Mouse (Mus musculus) limb, embryonic 14.5 days (tissue): ENCODE data around the gene Uprt. TPM values are rescaled to one million over a fixed set of nuclear protein-coding genes. Genes with fewer than 3 reads are reported as not detected.

Experiments
- ATAC-seq: fragments of 200-750 bp; cut with Nextera tagmentation; 2 replicates; pipeline ENCODE4 v1.8.0; 2017; ENCODE audit warnings: low read depth, moderate number of reproducible peaks, moderate TSS enrichment; ENCODE audit not compliant: low FRiP score
- DNase-seq: peaks from one replicate; pipeline ENCODE4 v3.0.0-alpha.2; 2015; ENCODE audit warnings: low spot score
- H3K27ac ChIP-seq: fragments of 300-500 bp; sonication (generic); replicated peaks from 2 replicates; pipeline ENCODE4 v1.5.1; 2014; ENCODE audit warnings: low read depth, mild to moderate bottlenecking, low read length, moderate library complexity, mixed read lengths
- H3K27me3 ChIP-seq: fragments of 300-500 bp; sonication (generic); 2 replicates; pipeline ENCODE4 v1.6.1; 2014; ENCODE audit warnings: low read length, mixed read lengths; ENCODE audit not compliant: control insufficient read depth, insufficient read depth
- H3K36me3 ChIP-seq: fragments of 300-500 bp; sonication (generic); 2 replicates; pipeline ENCODE4 v1.6.1; 2014; ENCODE audit warnings: mild to moderate bottlenecking, low read length, moderate library complexity, mixed read lengths; ENCODE audit not compliant: control insufficient read depth, insufficient read depth
- H3K4me1 ChIP-seq: fragments of 300-500 bp; sonication (generic); 2 replicates; pipeline ENCODE4 v1.6.1; 2014; ENCODE audit warnings: antibody characterized with exemption, low read length, mixed read lengths; ENCODE audit not compliant: control insufficient read depth, insufficient read depth
- H3K4me2 ChIP-seq: fragments of 300-500 bp; sonication (generic); replicated peaks from 2 replicates; pipeline ENCODE4 v1.6.1; 2014; ENCODE audit warnings: low read depth, mild to moderate bottlenecking, low read length, moderate library complexity; ENCODE audit not compliant: severe bottlenecking
- H3K4me3 ChIP-seq: fragments of 300-500 bp; sonication (generic); replicated peaks from 2 replicates; pipeline ENCODE4 v1.5.1; 2014; ENCODE audit warnings: low read length
- H3K9ac ChIP-seq: fragments of 300-500 bp; sonication (generic); 2 replicates; pipeline ENCODE4 v1.6.1; 2014; ENCODE audit warnings: mild to moderate bottlenecking, low read depth, low read length, moderate library complexity; ENCODE audit not compliant: severe bottlenecking
- H3K9me3 ChIP-seq: fragments of 300-500 bp; sonication (generic); 2 replicates; pipeline ENCODE4 v1.6.1; 2016; ENCODE audit warnings: low read length; ENCODE audit not compliant: control insufficient read depth
- POLR2A ChIP-seq: fragments of 200-500 bp; IDR thresholded peaks from 2 replicates; pipeline ENCODE4 v1.8.0; 2012; ENCODE audit warnings: inconsistent platforms, mild to moderate bottlenecking, moderate library complexity, borderline replicate concordance; ENCODE audit not compliant: insufficient read depth, insufficient read length; ENCODE audit errors: extremely low read depth
- WGBS: fragments of 180-500 bp; shearing (Covaris S2); extraction: QIAGEN DNeasy Blood & Tissue Kit; methylation state at CpG from one replicate; pipeline ENCODE4 v1.1.7; 2014; 5-methylcytosine and 5-hydroxymethylcytosine counted together
- polyA plus RNA-seq, 2 experiments: library from polyadenylated mRNA; depleted of rRNA in 1 of 2; stranded (reverse) in 1 of 2; unstranded in 1 of 2; fragments of >200 nt; fragmentation: Nextera tagmentation in 1 of 2; extraction: Ambion mirVana in 1 of 2; gene quantifications; 2 replicates each; pipeline versions ENCODE4 v1.2.1 to v1.2.3; 2012 to 2014

The Uprt gene
- polyA plus RNA-seq, 2 experiments = 1.1 to 3.7 TPM

- no peak for TF ChIP-seq POLR2A
- no peaks in the 10 kb centered on the region for H3K27me3 ChIP-seq
- no peak overlapping the region for H3K9ac ChIP-seq
- no peak overlapping the region for H3K4me3 ChIP-seq
- no peak for ATAC-seq
- no peaks in the 10 kb centered on the region for H3K4me1 ChIP-seq
- no peaks in the 10 kb centered on the region for H3K36me3 ChIP-seq
- no peak overlapping the region for H3K4me2 ChIP-seq
- no peak for DNase-seq
- H3K27ac ChIP-seq = no peak overlapping the region
- 86% methylated on average over 5 of the region's 5 CpGs for WGBS
- H3K9me3 ChIP-seq = no peaks in the 10 kb centered on the region
These were observed 19.1 kb downstream of the Uprt start for GRCm38 (mm10) chrX:104501765-104502164.

DNA sequence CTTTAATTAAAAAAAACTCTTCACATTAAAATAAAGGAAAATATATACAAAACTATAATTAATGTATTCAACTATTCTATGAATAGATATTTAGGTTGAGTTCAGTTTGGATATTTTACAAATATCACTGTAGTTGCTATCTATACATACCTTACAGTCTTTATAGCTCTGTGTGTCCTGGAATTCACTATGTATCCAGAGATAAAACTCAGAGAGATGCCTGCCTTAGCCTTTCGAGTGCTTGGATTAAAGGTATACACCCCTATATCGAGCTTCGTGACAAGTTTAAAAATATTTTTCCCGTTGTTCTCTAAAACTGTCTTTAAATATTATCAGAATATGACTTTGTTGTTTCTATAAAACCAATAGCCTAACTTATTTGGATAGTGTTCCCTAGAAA lies 60.0 kb downstream of the Uprt start:
- Histone ChIP-seq H3K4me2 (no peak overlapping the region), H3K9ac (no peak overlapping the region), H3K27ac (no peak overlapping the region), H3K27me3 (no peaks in the 10 kb centered on the region), H3K4me3 (no peak overlapping the region), H3K36me3 (no peaks in the 10 kb centered on the region), H3K4me1 (no peaks in the 10 kb centered on the region), H3K9me3 (no peaks in the 10 kb centered on the region)
- no peak for TF ChIP-seq POLR2A
- WGBS = 94% methylated on average over 4 of the region's 4 CpGs
- ATAC-seq = no peak
- DNase-seq = no peak

DNA sequence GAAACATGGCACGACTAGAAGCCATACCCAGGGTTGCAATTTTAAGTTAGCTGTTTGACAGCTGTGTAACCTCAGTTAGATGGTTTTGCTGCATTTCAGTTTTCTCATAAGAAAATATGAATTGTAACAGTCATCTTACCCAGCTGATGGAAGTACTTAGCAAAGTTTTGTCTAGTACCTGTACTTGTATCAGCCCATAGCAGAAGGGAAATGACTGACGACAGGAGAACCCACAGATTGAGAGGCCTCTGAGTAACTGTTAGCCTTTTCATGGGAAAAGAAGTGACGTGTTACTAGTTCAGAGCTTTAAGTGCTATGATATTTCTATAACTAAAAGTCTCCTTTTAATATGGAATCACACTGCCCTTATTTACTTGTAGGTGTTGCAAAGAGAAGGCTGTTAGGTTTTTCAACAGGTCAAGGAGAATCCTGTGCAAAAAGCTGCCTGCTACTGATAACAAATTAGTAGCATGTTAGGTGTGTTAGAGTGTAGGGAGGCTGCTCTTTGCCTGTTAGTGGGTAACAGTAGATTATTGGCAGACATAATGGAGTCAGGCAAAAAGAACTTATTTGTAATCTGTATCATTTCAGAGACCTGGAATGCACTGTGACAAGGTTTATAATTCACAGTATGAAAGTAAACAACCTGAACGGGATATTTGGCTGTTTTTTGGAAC lies 61.4 kb downstream of the Uprt start:
- no peak for TF ChIP-seq POLR2A
- Histone ChIP-seq H3K4me3 (no peak overlapping the region), H3K9ac (no peak overlapping the region), H3K27me3 (no peaks in the 10 kb centered on the region), H3K27ac (no peak overlapping the region), H3K4me2 (no peak overlapping the region), H3K36me3 (no peaks in the 10 kb centered on the region), H3K9me3 (no peaks in the 10 kb centered on the region), H3K4me1 (no peaks in the 10 kb centered on the region)
- WGBS = 72% methylated on average over 4 of the region's 4 CpGs
- no peak for DNase-seq
- ATAC-seq = no peak

DNA sequence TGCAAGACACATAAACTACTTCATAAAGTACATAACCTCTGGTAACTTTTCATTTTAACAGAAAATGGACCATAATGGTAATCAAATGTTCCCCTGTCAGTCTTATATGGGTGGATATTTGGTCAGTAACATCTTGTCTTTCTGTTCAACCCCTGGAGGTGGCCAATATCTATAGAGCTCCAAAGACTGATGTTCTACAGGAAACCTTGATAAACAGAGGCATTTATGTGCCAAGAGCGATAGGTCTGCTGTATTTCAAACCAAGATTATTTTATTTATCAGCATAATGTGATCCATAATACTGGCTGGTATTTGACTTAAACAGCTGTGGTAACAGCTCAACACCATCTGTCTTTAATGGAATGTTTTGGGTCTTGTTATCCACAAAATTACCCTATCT lies 62.7 kb downstream of the Uprt start:
- WGBS = 89% methylated on average over 1 of the region's 1 CpGs
- TF ChIP-seq POLR2A = no peak

More for the DNA sequence above, 62.7 kb downstream of the Uprt start:
- H3K27me3 ChIP-seq = no peaks in the 10 kb centered on the region; the same call in 1 of the 2 replicates
- ATAC-seq (no peak), DNase-seq (no peak)
- no peak overlapping the region for H3K4me3 ChIP-seq
- no peak overlapping the region for H3K9ac ChIP-seq
- no peaks in the 10 kb centered on the region for H3K36me3 ChIP-seq
- no peak overlapping the region for H3K27ac ChIP-seq
- H3K4me1 ChIP-seq = no peaks in the 10 kb centered on the region
- H3K9me3 ChIP-seq = no peaks in the 10 kb centered on the region
- no peak overlapping the region for H3K4me2 ChIP-seq

Other genes starting within 250 kb of the Uprt start
- gene Abcb7, start 69.0 kb upstream of the Uprt start, polyA plus RNA-seq (2012; rRNA removed) = 4.9 and 5.4 TPM in 2 replicates
- gene Abcb7, start 69.0 kb upstream of the Uprt start, polyA plus RNA-seq (2014; fragmentation: Nextera tagmentation; extraction: Ambion mirVana) = 7.0 and 8.0 TPM in 2 replicates
- 8.5 and 9.5 TPM in 2 replicates for gene Zdhhc15, start 188.2 kb downstream of the Uprt start, polyA plus RNA-seq (2012; rRNA removed)
- 14.7 and 16.3 TPM in 2 replicates for gene Zdhhc15, start 188.2 kb downstream of the Uprt start, polyA plus RNA-seq (2014; fragmentation: Nextera tagmentation; extraction: Ambion mirVana)